Mouse (Mus musculus) layer of hippocampus, adult 2 months (tissue): ENCODE measurements at regions not wholly inside any gene's neighbourhood (a gene's known extent, or its start where the extent isn't known, plus 50 kb on each side); places are given as distances from the start of the nearest gene placed in this dataset.

Source experiments
- DNase-seq, 2 experiments: peaks; one replicate each; pipeline ENCODE4 v3.0.0; 2022; ENCODE audit warnings: low spot score in 2 of 2
- H3K27ac ChIP-seq: fragments of 200-600 bp; 2 replicates; pipeline ENCODE4 v1.8.1; 2022
- H3K4me3 ChIP-seq: fragments of 200-600 bp; 2 replicates; pipeline ENCODE4 v1.8.1; 2022; ENCODE audit warnings: mild to moderate bottlenecking
- CTCF ChIP-seq: fragments of 200-600 bp; conservative IDR thresholded peaks from 2 replicates; pipeline ENCODE4 v1.8.1; 2022; ENCODE audit warnings: antibody characterized with exemption, mild to moderate bottlenecking, moderate library complexity

DNA sequence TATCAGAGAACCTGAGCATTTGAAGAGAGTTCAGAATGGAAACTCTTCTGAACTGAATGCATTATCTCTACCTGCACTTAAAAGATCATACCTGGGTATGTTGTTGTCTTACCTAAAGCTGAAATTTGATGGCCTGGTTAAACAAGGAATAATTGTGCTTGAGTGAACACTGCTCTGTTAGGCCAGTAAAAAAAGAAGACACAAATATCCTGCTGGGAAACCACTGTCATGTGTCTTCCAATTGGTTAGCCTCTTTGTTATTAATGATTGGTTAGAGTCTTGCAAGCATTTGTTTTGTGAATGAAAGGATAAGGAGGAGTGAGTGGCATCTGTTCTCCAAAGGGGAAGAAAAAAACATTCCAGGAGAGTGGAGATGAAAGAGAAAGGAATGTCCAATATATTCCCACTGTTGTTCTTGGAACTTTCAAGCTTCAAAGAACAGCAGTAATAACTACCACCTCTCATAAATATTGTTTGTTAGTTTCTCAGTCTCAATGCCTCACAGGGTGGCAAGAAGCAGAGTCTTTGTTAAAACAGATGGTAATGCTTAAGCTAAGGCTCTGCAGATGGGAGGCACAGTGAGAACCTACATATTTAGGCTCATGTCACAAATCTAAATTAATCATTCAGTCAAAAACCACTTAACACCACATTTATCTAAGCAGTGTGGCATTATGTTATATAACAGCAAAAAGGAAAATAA, 165.5 kb downstream of the Dsel start:
- Histone ChIP-seq H3K4me3 (no peak overlapping the region), H3K27ac (no peak overlapping the region)
- DNase-seq, result no peak
- no peak for TF ChIP-seq CTCF

DNA sequence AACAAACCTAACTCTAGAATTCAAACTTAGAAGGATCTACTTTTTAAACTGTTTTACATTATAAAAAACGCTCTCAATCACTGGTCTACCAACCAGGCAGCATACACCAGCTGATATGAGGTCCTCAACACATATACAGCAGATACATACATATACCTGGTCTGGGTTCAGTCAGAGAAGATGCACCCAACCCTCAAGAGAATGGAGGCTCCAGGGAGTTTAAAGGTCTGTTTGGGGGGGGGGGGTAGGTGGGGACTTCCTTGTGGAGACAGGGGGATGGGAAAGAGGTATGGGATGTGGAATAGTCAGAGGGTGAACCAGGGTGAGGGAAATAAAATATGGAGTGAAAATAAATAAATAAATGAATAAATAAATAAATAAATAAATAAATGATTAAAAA, 203.8 kb downstream of the Dsel start:
- no peak for TF ChIP-seq CTCF
- Histone ChIP-seq H3K4me3 (no peak overlapping the region), H3K27ac (no peak overlapping the region)
- no peak for DNase-seq

DNA sequence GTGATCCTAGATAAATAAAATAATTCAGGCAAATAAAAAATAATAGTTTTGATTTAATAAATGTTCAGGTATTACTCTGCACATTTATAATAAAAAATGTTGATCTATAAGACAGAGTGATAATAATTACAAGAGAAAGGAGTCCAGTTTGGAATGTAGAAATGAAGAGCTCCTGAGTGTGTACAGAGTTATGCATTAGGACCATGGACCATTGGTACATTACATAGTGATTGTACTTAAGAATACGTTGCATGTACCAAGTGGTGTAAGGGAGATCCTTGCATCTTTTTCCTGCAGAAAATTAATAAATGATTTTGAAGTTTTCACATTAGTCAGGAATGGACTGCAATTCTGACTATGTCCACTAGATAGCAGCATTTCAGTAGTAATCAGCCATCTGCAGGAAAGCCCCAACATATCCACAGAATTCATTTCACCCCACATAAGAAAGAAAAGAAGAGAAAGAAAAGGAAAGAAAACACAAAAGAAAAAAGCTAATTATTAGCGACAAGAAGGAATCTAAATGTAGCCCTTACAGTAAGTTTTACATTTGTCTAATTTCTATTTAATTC, 204.5 kb downstream of the Dsel start:
- Histone ChIP-seq H3K27ac (no peak overlapping the region), H3K4me3 (no peak overlapping the region)
- peak; percentile 26 to 60 for DNase-seq
- peak; percentile 94 for TF ChIP-seq CTCF

GRCm38 (mm10) chr1:111633860-111634460, 230.8 kb downstream of the Dsel start:
- no peak overlapping the region for H3K27ac ChIP-seq
- peak; percentile 9 to 23 for DNase-seq
- H3K4me3 ChIP-seq, result no peak overlapping the region
- TF ChIP-seq CTCF, result peak; percentile 84
